Mouse (Mus musculus) gastrocnemius, postnatal 14 days (tissue): ENCODE measurements around the gene Acss3. TPM values are rescaled to one million over a fixed set of nuclear protein-coding genes. Genes with fewer than 3 reads are reported as not detected.

Experiments used
- DNase-seq: peaks from one replicate; pipeline ENCODE4 v3.0.0; 2021; ENCODE audit warnings: mixed read lengths
- intact Hi-C: fragments of 180-260 bp; cut with DNase I; formaldehyde crosslinking; loops from one replicate; pipeline ENCODE4 v1.15.1; 2025; ENCODE audit warnings: low total_unique reads
- total RNA-seq, 2 experiments: library from RNA; stranded (reverse); gene quantifications; 2 replicates each; pipeline ENCODE4 v1.2.3; 2021

Acss3 gene
- total RNA-seq, 2 experiments from 2014 or later: 3.4 to 4.0 TPM

GRCm38 (mm10) chr10:106896351-106896750, 227.1 kb downstream of the Acss3 start:
- no peak for DNase-seq
- intact Hi-C loops: no loop called here

Other genes with a start within 250 kb of the Acss3 start
- gene Lin7a, start 148.0 kb upstream of the Acss3 start, total RNA-seq: 1 to 10 TPM; 1.9 to 3.8 TPM